Mouse (Mus musculus) heart, embryonic 14.5 days (tissue): ENCODE measurements around the gene Gse1. TPM values are rescaled to one million over a fixed set of nuclear protein-coding genes. Genes with fewer than 3 reads are reported as not detected.

Experiments
- ATAC-seq: fragments of 200-750 bp; cut with Nextera tagmentation; 2 replicates; pipeline ENCODE4 v1.8.0; 2017; ENCODE audit warnings: low read depth, moderate TSS enrichment; ENCODE audit not compliant: insufficient number of reproducible peaks, insufficient read depth, low FRiP score
- H3K27ac ChIP-seq, 2 experiments: fragments of 200-500 bp in 1 of 2; fragments of 300-500 bp in 1 of 2; sonication (generic) in 1 of 2; replicated peaks in 1 of 2; 2 replicates each; pipeline ENCODE4 v1.5.1; 2012 to 2014; ENCODE audit warnings: low read depth in 2 of 2, low read length in 2 of 2, control low read depth in 1 of 2, mild to moderate bottlenecking in 1 of 2, mixed read lengths in 1 of 2; ENCODE audit not compliant: control insufficient read depth in 1 of 2, insufficient read depth in 1 of 2
- H3K27me3 ChIP-seq: fragments of 300-500 bp; sonication (generic); 2 replicates; pipeline ENCODE4 v1.6.1; 2014; ENCODE audit warnings: mild to moderate bottlenecking, low read length, control low read depth; ENCODE audit not compliant: control insufficient read depth, insufficient read depth
- H3K36me3 ChIP-seq: fragments of 300-500 bp; sonication (generic); 2 replicates; pipeline ENCODE4 v1.6.1; 2014; ENCODE audit warnings: mild to moderate bottlenecking, control low read depth, low read length, mixed read lengths; ENCODE audit not compliant: control insufficient read depth, insufficient read depth
- H3K4me1 ChIP-seq, 2 experiments: fragments of 200-500 bp in 1 of 2; fragments of 300-500 bp in 1 of 2; sonication (generic) in 1 of 2; 2 replicates each; pipeline ENCODE4 v1.6.1; 2012 to 2014; ENCODE audit warnings: low read length in 2 of 2, control low read depth in 1 of 2, mixed read lengths in 1 of 2; ENCODE audit not compliant: control insufficient read depth in 2 of 2, insufficient read depth in 2 of 2
- H3K4me2 ChIP-seq: fragments of 300-500 bp; sonication (generic); 2 replicates; pipeline ENCODE4 v1.6.1; 2014; ENCODE audit warnings: mild to moderate bottlenecking, low read length
- H3K4me3 ChIP-seq, 2 experiments: fragments of 200-500 bp in 1 of 2; fragments of 300-500 bp in 1 of 2; sonication (generic) in 1 of 2; 2 replicates each; pipeline ENCODE4 v1.5.1; 2012 to 2014; ENCODE audit warnings: low read length in 2 of 2, mild to moderate bottlenecking in 2 of 2, control low read depth in 1 of 2, low read depth in 1 of 2, moderate library complexity in 1 of 2; ENCODE audit not compliant: control insufficient read depth in 1 of 2, insufficient read depth in 1 of 2
- H3K9ac ChIP-seq: fragments of 300-500 bp; sonication (generic); 2 replicates; pipeline ENCODE4 v1.6.1; 2014; ENCODE audit warnings: mild to moderate bottlenecking, low read length
- H3K9me3 ChIP-seq: fragments of 300-500 bp; sonication (generic); 2 replicates; pipeline ENCODE4 v1.6.1; 2016; ENCODE audit warnings: low read length, control low read depth; ENCODE audit not compliant: control insufficient read depth
- WGBS: fragments of 180-500 bp; shearing (Covaris S2); extraction: QIAGEN DNeasy Blood & Tissue Kit; methylation state at CpG from one replicate; pipeline ENCODE4 v1.1.7; 2014; 5-methylcytosine and 5-hydroxymethylcytosine counted together
- polyA plus RNA-seq: library from polyadenylated mRNA; unstranded; fragments of >200 nt; fragmentation: Nextera tagmentation; extraction: Ambion mirVana; gene quantifications from 2 replicates; pipeline ENCODE4 v1.2.1, GENCODE M21; 2014

Gse1 gene
- polyA plus RNA-seq, 1 experiment from 2014 or later: 12.2 TPM

DNA sequence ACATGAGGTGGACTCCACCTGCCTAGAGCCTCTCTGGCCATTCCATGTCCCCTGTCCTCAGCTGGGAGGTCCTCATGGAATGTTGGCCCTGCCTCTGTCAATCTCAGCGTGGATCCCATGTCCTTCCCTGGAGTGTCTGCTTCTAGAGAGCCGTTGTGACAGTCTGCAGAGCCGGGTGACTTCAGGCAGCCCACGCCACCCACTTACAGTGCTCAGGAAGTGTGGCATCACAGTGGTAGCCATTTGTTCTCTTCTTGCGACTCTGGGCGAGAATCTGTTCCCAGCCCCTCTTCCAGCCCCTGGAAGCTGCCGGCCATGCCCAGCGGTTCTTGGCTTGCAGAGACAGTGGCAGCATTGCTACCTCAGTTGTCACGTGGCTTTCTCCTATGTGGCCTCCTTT lies 191.4 kb downstream of the Gse1 start:
- WGBS: 63% methylated on average over 9 of the region's 9 CpGs

GRCm38 (mm10) chr8:120420226-120420625 lies 192.0 kb downstream of the Gse1 start:
- 46% methylated on average over 5 of the region's 5 CpGs for WGBS
- Histone ChIP-seq H3K4me1 (peaks cover 53 to 68% of the 10 kb centered on the region in 2 experiments), H3K4me3 (no peak overlapping the region), H3K27me3 (no peaks in the 10 kb centered on the region), H3K4me2 (no peak overlapping the region), H3K9me3 (no peaks in the 10 kb centered on the region), H3K36me3 (no peaks in the 10 kb centered on the region), H3K9ac (peak overlapping the region; percentile 21; the same call in 1 of the 2 replicates), H3K27ac (no peak overlapping the region)
- no peak for ATAC-seq

More for the DNA sequence above, 191.4 kb downstream of the Gse1 start:
- H3K9ac ChIP-seq: no peak overlapping the region
- no peak overlapping the region for H3K27ac ChIP-seq
- no peaks in the 10 kb centered on the region for H3K9me3 ChIP-seq
- H3K4me1 ChIP-seq: peaks cover 48 to 62% of the 10 kb centered on the region in 2 experiments
- no peak overlapping the region for H3K4me2 ChIP-seq
- H3K27me3 ChIP-seq: no peaks in the 10 kb centered on the region
- no peaks in the 10 kb centered on the region for H3K36me3 ChIP-seq
- ATAC-seq: no peak
- no peak overlapping the region for H3K4me3 ChIP-seq

GRCm38 (mm10) chr8:120421638-120422037 lies 193.4 kb downstream of the Gse1 start:
- no peak overlapping the region for H3K4me3 ChIP-seq
- no peaks in the 10 kb centered on the region for H3K27me3 ChIP-seq
- H3K4me1 ChIP-seq: peaks cover 58 to 70% of the 10 kb centered on the region in 2 experiments
- H3K36me3 ChIP-seq: no peaks in the 10 kb centered on the region
- no peak overlapping the region for H3K4me2 ChIP-seq
- no peaks in the 10 kb centered on the region for H3K9me3 ChIP-seq
- peak overlapping the region; percentile 31; the same call in 1 of the 2 replicates for H3K9ac ChIP-seq
- ATAC-seq: no peak
- no peak overlapping the region; a peak in 1 of 4 replicates for H3K27ac ChIP-seq
- WGBS: 10% methylated on average over 9 of the region's 9 CpGs

DNA sequence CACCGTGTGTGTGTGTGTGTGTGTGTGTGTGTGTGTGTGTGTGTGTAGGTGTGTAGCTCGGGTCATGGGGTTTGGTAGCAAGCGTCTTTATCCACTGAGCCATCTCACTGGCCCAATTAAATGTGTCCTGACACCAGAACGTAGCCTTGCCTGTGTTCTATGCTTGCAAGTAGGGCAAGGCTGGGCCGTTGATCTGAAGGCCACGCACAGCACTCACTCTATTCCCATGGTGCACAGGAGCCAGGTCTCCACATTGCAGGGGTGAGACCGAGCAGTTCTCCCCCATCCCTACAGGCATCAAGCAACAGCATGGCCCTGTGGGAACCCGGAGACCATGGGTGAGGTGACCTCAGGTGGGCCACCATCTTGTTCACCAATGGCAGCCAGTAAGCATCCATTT lies 194.0 kb downstream of the Gse1 start:
- Histone ChIP-seq H3K4me1 (peaks cover 58 to 70% of the 10 kb centered on the region in 2 experiments), H3K27ac (no peak overlapping the region), H3K4me3 (no peak overlapping the region), H3K9ac (no peak overlapping the region), H3K27me3 (no peaks in the 10 kb centered on the region), H3K9me3 (no peaks in the 10 kb centered on the region), H3K4me2 (no peak overlapping the region), H3K36me3 (no peaks in the 10 kb centered on the region)
- 90% methylated on average over 8 of the region's 8 CpGs for WGBS
- no peak for ATAC-seq

- no peaks in the 10 kb centered on the region for H3K27me3 ChIP-seq
- H3K36me3 ChIP-seq: no peaks in the 10 kb centered on the region
- 55% methylated on average over 7 of the region's 7 CpGs for WGBS
- no peak overlapping the region for H3K4me3 ChIP-seq
- no peak overlapping the region for H3K27ac ChIP-seq
- no peak overlapping the region for H3K4me2 ChIP-seq
- ATAC-seq: no peak
- H3K9ac ChIP-seq: no peak overlapping the region
- no peaks in the 10 kb centered on the region for H3K9me3 ChIP-seq
- peaks cover 59 to 69% of the 10 kb centered on the region in 2 experiments for H3K4me1 ChIP-seq
These were observed 195.3 kb downstream of the Gse1 start for GRCm38 (mm10) chr8:120423576-120423975.

DNA sequence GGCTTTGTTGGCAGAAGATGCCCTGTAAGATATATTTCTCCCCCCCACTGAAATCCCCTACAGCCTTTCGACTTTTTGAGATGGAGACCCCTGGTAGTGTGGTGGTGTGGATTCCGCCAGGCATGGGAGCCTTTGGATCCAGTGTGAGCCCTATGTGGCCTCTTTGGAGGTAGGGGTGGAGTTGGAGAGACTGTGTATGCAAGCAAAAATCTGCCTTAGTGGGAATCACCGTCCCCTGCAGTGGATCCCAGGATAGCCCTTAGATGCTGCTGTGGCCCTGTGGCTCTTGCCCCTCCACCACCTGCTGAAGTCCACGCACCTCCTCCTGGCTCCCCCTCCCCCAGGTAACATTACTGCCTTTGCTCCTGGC lies 196.6 kb downstream of the Gse1 start:
- Histone ChIP-seq H3K27me3 (no peaks in the 10 kb centered on the region), H3K9me3 (no peaks in the 10 kb centered on the region), H3K4me3 (no peak overlapping the region), H3K36me3 (no peaks in the 10 kb centered on the region), H3K9ac (peak overlapping the region; percentile 18; the same call in 1 of the 2 replicates), H3K4me2 (no peak overlapping the region), H3K4me1 (peaks cover 55 to 66% of the 10 kb centered on the region in 2 experiments), H3K27ac (peak overlapping the region in 1 of 2 experiments; percentile 66; a peak in 2 of 4 replicates)
- ATAC-seq: no peak
- WGBS: 48% methylated on average over 4 of the region's 4 CpGs

DNA sequence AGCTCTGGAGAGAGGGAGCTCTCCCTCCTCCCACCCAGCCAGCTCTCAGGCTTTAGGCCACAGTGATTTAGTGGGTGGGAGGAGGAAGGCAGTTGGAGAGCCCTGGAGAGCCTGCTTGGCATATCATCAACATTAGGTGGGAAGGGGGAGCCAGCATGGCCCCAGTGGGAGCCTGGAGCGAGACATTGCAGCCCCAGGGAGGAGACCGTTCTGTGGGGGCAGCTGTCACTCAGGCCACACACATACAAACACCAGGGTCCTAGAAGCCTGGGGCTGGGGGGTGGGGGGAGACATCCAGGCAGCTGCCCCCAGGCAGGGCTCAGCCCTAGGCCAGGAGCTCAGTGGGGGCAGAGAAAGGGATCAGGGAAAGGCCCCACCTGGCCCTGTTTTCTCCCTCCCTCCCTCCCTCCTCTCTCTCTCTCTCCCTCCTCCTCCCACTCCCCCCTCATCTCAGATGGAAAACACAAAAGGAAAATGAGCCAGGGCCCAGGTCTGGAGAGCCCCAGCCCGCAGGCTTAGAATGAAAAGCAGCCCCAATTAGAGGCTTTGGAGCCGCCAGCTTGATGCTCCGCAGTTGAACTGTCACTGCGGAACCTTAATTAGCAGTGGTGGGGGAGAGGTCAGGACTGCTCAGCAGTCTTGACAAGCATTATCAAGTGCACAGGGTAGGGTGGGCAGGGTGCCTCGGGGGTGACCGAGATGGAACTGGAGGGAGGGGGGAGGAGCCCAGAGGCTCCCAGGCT lies 197.1 kb downstream of the Gse1 start:
- Histone ChIP-seq H3K9me3 (no peaks in the 10 kb centered on the region), H3K27ac (peak overlapping the region; percentile 58 to 66; a peak in 3 of 4 replicates), H3K36me3 (no peaks in the 10 kb centered on the region), H3K4me3 (no peak overlapping the region), H3K27me3 (no peaks in the 10 kb centered on the region), H3K4me2 (peak overlapping the region; percentile 4; the same call in 1 of the 2 replicates), H3K9ac (peak overlapping the region; percentile 18; the same call in 1 of the 2 replicates), H3K4me1 (peaks cover 49 to 60% of the 10 kb centered on the region in 2 experiments)
- peak; percentile 40 for ATAC-seq
- WGBS: 18% methylated on average over 8 of the region's 8 CpGs
